Mouse (Mus musculus) embryonic facial prominence, embryonic 11.5 days (tissue): ENCODE data around the gene Epb41l5. TPM values are rescaled to one million over a fixed set of nuclear protein-coding genes. Genes with fewer than 3 reads are reported as not detected.

Experiments
- ATAC-seq: fragments of 200-750 bp; cut with Nextera tagmentation; replicated peaks from 2 replicates; pipeline ENCODE4 v1.8.0; 2017; ENCODE audit warnings: low read depth; ENCODE audit not compliant: insufficient number of reproducible peaks, low FRiP score, low TSS enrichment
- DNase-seq: peaks from one replicate; pipeline ENCODE4 v3.0.0-alpha.2; 2015; ENCODE audit warnings: low spot score
- H3K27ac ChIP-seq: fragments of 300-500 bp; sonication (generic); replicated peaks from 2 replicates; pipeline ENCODE4 v1.5.1; 2014; ENCODE audit warnings: mild to moderate bottlenecking, low read depth, low read length, control low read depth
- H3K27me3 ChIP-seq: fragments of 300-500 bp; sonication (generic); 2 replicates; pipeline ENCODE4 v1.6.1; 2014; ENCODE audit warnings: mild to moderate bottlenecking, low read length, moderate library complexity, mixed read lengths; ENCODE audit not compliant: control insufficient read depth, insufficient read depth
- H3K36me3 ChIP-seq: fragments of 300-500 bp; sonication (generic); replicated peaks from 2 replicates; pipeline ENCODE4 v1.6.1; 2014; ENCODE audit warnings: low read depth, mild to moderate bottlenecking, low read length, moderate library complexity, mixed read lengths; ENCODE audit not compliant: control insufficient read depth, insufficient read depth
- H3K4me1 ChIP-seq: fragments of 300-500 bp; sonication (generic); 2 replicates; pipeline ENCODE4 v1.6.1; 2014; ENCODE audit warnings: low read length, mixed read lengths; ENCODE audit not compliant: control insufficient read depth, insufficient read depth
- H3K4me2 ChIP-seq: fragments of 300-500 bp; sonication (generic); 2 replicates; pipeline ENCODE4 v1.6.1; 2014; ENCODE audit warnings: low read depth, mild to moderate bottlenecking, control low read depth, low read length, moderate library complexity
- H3K4me3 ChIP-seq: fragments of 300-500 bp; sonication (generic); 2 replicates; pipeline ENCODE4 v1.5.1; 2014; ENCODE audit warnings: low read depth, low read length, control low read depth
- H3K9ac ChIP-seq: fragments of 300-500 bp; sonication (generic); replicated peaks from 2 replicates; pipeline ENCODE4 v1.6.1; 2014; ENCODE audit warnings: mild to moderate bottlenecking, control low read depth, low read length
- H3K9me3 ChIP-seq: fragments of 300-500 bp; sonication (generic); replicated peaks from 2 replicates; pipeline ENCODE4 v1.6.1; 2016; ENCODE audit warnings: mild to moderate bottlenecking, low read length, inconsistent platforms, mixed read lengths; ENCODE audit not compliant: control insufficient read depth
- WGBS: fragments of 180-500 bp; shearing (Covaris S2); extraction: QIAGEN DNeasy Blood & Tissue Kit; methylation state at CpG from one replicate; pipeline ENCODE4 v1.1.7; 2014; 5-methylcytosine and 5-hydroxymethylcytosine counted together
- polyA plus RNA-seq: library from polyadenylated mRNA; unstranded; fragments of >200 nt; fragmentation: Nextera tagmentation; extraction: Ambion mirVana; gene quantifications from 2 replicates; pipeline ENCODE4 v1.2.1, GENCODE M21; 2014

Epb41l5 gene
- polyA plus RNA-seq, 1 experiment from 2014 or later: 21.4 TPM

GRCm38 (mm10) chr1:119518060-119518459 is 130.7 kb downstream of the Epb41l5 start:
- no peaks in the 10 kb centered on the region for H3K36me3 ChIP-seq
- H3K9me3 ChIP-seq: no peaks in the 10 kb centered on the region
- 90% methylated on average over 7 of the region's 7 CpGs for WGBS
- no peak overlapping the region for H3K9ac ChIP-seq
- no peak overlapping the region for H3K4me3 ChIP-seq
- H3K4me1 ChIP-seq: no peaks in the 10 kb centered on the region
- no peak for DNase-seq
- no peak overlapping the region for H3K4me2 ChIP-seq
- H3K27me3 ChIP-seq: no peaks in the 10 kb centered on the region
- no peak for ATAC-seq
- H3K27ac ChIP-seq: no peak overlapping the region

GRCm38 (mm10) chr1:119510857-119511256 is 137.9 kb downstream of the Epb41l5 start:
- no peak for ATAC-seq
- H3K9me3 ChIP-seq: no peaks in the 10 kb centered on the region
- no peaks in the 10 kb centered on the region for H3K36me3 ChIP-seq

GRCm38 (mm10) chr1:119510409-119510808 is 138.4 kb downstream of the Epb41l5 start:
- Histone ChIP-seq H3K27me3 (no peaks in the 10 kb centered on the region), H3K36me3 (no peaks in the 10 kb centered on the region), H3K9me3 (no peaks in the 10 kb centered on the region), H3K4me3 (no peak overlapping the region), H3K4me1 (no peaks in the 10 kb centered on the region), H3K27ac (no peak overlapping the region), H3K9ac (no peak overlapping the region), H3K4me2 (no peak overlapping the region)
- ATAC-seq (no peak), DNase-seq (no peak)
- WGBS: 67% methylated on average over 9 of the region's 9 CpGs

More at GRCm38 (mm10) chr1:119510857-119511256, 137.9 kb downstream of the Epb41l5 start:
- no peaks in the 10 kb centered on the region for H3K27me3 ChIP-seq
- WGBS: 59% methylated on average over 8 of the region's 8 CpGs
- no peak overlapping the region for H3K9ac ChIP-seq
- no peak overlapping the region for H3K4me2 ChIP-seq
- H3K27ac ChIP-seq: no peak overlapping the region
- H3K4me3 ChIP-seq: no peak overlapping the region
- no peak for DNase-seq
- H3K4me1 ChIP-seq: no peaks in the 10 kb centered on the region

DNA sequence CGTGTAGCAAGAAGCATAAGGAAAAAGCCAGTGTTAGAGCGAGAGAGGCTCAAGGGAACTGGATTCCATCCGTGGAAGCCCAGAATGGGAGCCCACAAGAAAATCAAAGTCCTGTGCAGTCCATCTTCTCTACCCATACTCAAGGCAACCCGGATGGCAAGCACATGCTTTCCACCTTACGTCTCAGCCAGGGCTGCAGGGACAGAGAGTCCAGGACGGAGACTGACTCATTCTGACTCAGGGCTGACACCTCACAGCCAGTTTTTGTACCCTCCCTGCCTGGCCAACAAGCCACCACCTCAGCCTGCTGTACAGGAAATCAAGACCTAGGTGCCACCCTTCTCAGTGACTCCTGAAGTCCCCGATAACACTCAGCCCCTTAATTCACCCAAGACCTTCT is 139.3 kb downstream of the Epb41l5 start:
- H3K36me3 ChIP-seq: no peaks in the 10 kb centered on the region
- no peak overlapping the region for H3K4me3 ChIP-seq
- H3K27ac ChIP-seq: no peak overlapping the region
- no peak overlapping the region for H3K9ac ChIP-seq
- no peaks in the 10 kb centered on the region for H3K4me1 ChIP-seq
- no peak for DNase-seq
- no peak for ATAC-seq
- no peak overlapping the region for H3K4me2 ChIP-seq
- no peaks in the 10 kb centered on the region for H3K27me3 ChIP-seq
- WGBS: 85% methylated on average over 7 of the region's 7 CpGs
- H3K9me3 ChIP-seq: no peaks in the 10 kb centered on the region

DNA sequence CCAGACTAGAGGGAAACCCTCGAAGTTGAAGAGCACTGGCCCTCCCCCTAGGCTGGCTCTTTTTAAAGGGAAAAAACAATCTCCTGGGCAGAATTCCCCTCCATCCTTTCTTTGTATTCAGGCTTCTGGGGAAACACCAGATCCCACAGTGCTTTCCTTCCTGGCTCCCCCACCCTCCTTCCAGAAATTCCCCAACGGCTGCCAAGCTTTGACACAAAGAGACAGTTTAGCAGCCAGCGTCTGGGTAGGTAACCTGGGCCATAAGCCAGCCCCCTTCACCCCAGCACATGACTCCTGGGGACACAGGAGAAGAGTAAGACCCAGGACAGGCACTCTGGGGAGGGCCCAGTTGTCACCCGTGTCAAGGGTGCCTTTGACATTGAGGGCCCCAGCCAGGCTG is 140.3 kb downstream of the Epb41l5 start:
- Histone ChIP-seq H3K4me2 (no peak overlapping the region), H3K4me3 (no peak overlapping the region), H3K9me3 (no peaks in the 10 kb centered on the region), H3K36me3 (no peaks in the 10 kb centered on the region), H3K9ac (no peak overlapping the region), H3K4me1 (no peaks in the 10 kb centered on the region; the same call in none of the 2 replicates), H3K27me3 (no peaks in the 10 kb centered on the region), H3K27ac (no peak overlapping the region)
- DNase-seq (no peak), ATAC-seq (no peak)
- WGBS: 54% methylated on average over 4 of the region's 4 CpGs

DNA sequence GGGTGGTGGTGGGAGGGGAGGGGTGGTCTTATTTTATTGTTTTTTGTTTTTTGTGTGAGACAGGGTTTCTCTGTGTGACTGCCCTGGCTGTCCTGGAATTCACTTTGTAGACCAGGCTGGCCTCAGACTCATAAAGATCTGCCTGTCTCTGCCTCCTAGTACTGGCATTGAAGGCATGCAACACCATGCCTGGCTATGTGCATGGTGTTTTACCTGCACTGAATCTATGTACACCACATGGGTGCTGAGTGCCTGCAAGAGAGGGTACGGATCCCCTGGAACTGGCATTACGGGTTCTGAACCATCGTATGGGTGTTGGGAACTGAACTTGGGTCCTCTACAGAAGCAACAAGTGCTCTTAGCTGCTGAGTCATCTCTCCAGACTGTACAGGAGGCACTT is 142.8 kb downstream of the Epb41l5 start:
- Histone ChIP-seq H3K9ac (no peak overlapping the region), H3K4me3 (no peak overlapping the region), H3K4me2 (no peak overlapping the region), H3K27ac (no peak overlapping the region), H3K27me3 (no peaks in the 10 kb centered on the region), H3K36me3 (no peaks in the 10 kb centered on the region), H3K9me3 (no peaks in the 10 kb centered on the region), H3K4me1 (no peaks in the 10 kb centered on the region; the same call in none of the 2 replicates)
- 96% methylated on average over 3 of the region's 3 CpGs for WGBS
- ATAC-seq (no peak), DNase-seq (no peak)

GRCm38 (mm10) chr1:119504260-119505062 is 144.3 kb downstream of the Epb41l5 start, which contains the start of gene Ralb:
TSS of gene Ralb (minus strand) at chr1:119504794.
- DNase-seq (peak; percentile 98), ATAC-seq (peak; percentile 97)
- Histone ChIP-seq H3K4me1 (no peaks in the 10 kb centered on the region; the same call in none of the 2 replicates), H3K4me3 (peak within 1 kb of the TSS; percentile 69), H3K9ac (peak within 1 kb of the TSS; percentile 70), H3K9me3 (no peaks in the 10 kb centered on the region), H3K27me3 (no peaks in the 10 kb centered on the region), H3K27ac (0 out of 2 replicates have a peak within 1 kb of the TSS, but pooled peaks have one; percentile 13), H3K4me2 (peak within 1 kb of the TSS; percentile 76), H3K36me3 (no peaks in the 10 kb centered on the region)
- under 1% methylated on average over 53 of the region's 57 CpGs for WGBS

DNA sequence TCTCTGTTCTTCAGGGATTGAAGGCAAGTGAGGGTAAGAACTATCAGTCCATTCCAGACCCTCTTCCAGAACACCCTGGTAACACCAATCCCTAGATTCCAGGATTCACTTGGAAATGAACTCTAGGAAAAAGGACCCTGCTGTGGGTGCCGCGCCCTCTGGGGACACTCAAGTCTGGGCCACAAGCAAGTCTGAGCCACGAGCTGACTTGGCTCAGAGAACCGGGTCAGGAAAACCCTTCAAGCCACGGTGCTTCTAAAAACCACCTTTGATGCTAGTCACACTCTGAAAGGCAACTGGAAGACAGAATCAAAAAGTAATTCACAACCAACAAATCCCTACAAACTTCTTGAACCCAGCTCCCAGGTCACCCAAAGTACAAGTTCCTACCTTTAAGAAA is 145.0 kb downstream of the Epb41l5 start:
- no peak for ATAC-seq
- no peak for DNase-seq
- Histone ChIP-seq H3K36me3 (no peaks in the 10 kb centered on the region), H3K4me1 (no peaks in the 10 kb centered on the region; the same call in none of the 2 replicates), H3K9ac (peak overlapping the region; percentile 70), H3K4me2 (peak overlapping the region; percentile 76), H3K9me3 (no peaks in the 10 kb centered on the region), H3K27me3 (no peaks in the 10 kb centered on the region), H3K27ac (0 out of 2 replicates have a peak overlapping the region, but pooled peaks have one; percentile 13), H3K4me3 (peak overlapping the region; percentile 69)
- 19% methylated on average over 5 of the region's 5 CpGs for WGBS
